Mouse (Mus musculus) kidney, adult 10 weeks (tissue): Measurements from ENCODE around the gene Olfr1133. TPM values are rescaled to one million over a fixed set of nuclear protein-coding genes. Genes with fewer than 3 reads are reported as not detected.

ENCODE experiments used
- polyA plus RNA-seq: library from polyadenylated mRNA; stranded (reverse); fragments of 350-450 nt; fragmentation: Illumina TruSeq; extraction: RNeasy Lipid Tissue Mini Kit (QIAGEN cat#74804); gene quantifications from one replicate; pipeline ENCODE4 v1.2.3, GENCODE M21; 2014; ENCODE audit warnings: low read depth, low replicate concordance

The Olfr1133 gene
- polyA plus RNA-seq = not detected

DNA sequence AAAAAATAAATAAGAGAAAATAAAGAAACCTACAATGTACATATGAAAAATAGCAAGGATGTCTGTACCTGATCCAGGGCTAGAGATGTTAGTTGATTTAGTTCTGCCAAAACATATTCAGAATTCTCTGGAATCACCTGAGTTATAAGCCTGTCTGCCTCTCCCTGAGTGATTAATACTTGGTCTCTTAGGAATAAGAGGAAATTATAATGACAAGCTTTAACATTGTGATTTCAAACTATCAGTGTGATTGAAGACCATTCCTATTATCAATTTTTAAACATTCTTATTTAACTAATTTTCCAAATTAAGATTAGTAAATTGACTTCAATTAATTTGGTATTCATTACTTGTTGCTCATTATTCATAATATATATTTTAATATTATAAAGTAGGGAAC lies at the start of gene Olfr1133:
Gene Olfr1133, minus strand, starts transcription at position 101 of the 400 bp plus-strand sequence.

DNA sequence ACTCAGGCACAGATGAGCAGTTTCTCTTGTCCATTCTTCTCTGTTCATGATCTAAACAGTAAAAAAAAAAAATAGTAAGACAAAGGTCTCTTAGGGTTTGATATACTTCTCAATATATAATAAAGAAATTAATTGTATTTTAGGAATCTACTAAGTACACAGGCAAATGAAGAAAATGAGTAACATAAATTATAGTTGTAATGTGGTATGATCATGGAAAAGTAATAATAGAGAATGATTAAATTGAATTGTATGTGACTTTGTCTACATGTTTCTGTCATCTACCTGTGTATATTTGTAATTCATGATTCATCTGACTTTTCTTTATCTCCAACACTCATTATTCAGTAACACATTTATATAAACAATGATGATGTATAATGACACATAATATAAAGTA lies 46.7 kb upstream of the Olfr1133 start, which contains the start of gene Olfr1136:
Gene Olfr1136, minus strand, starts transcription at position 101 of the 400 bp plus-strand sequence.

GRCm38 (mm10) chr2:87673564-87673963 lies 26.4 kb upstream of the Olfr1133 start, which contains the start of gene Olfr1135:
Olfr1135 (minus strand) TSS chr2:87673664.

GRCm38 (mm10) chr2:87658360-87658759 lies 11.2 kb upstream of the Olfr1133 start, which contains the start of gene Olfr1134:
Olfr1134 (minus strand) TSS chr2:87658460.

GRCm38 (mm10) chr2:87637435-87637834 lies 9.7 kb downstream of the Olfr1133 start, which contains the start of gene Olfr1132:
Olfr1132 (minus strand) TSS chr2:87637535.

DNA sequence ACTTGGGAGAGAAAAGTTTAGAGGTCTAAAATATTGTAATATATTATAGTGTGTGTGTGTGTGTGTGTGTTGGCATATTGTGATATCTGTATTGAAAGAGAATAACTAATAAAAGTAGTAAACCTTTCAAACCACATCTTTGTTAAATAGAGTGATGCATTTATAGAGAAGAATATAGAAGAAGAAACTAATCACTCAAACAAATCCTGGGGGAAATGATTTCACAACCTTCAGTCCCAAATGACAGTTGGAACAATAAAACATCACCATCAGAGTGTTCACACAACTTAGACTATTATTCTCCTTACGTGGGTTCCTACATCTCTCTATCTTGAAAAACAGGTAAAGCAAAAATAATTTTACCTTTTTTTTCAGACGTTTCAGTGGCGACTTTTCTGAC lies 20.4 kb downstream of the Olfr1133 start, which contains the start of gene Olfr1131:
Gene Olfr1131, plus strand, starts transcription at position 301 of the 400 bp plus-strand sequence.

DNA sequence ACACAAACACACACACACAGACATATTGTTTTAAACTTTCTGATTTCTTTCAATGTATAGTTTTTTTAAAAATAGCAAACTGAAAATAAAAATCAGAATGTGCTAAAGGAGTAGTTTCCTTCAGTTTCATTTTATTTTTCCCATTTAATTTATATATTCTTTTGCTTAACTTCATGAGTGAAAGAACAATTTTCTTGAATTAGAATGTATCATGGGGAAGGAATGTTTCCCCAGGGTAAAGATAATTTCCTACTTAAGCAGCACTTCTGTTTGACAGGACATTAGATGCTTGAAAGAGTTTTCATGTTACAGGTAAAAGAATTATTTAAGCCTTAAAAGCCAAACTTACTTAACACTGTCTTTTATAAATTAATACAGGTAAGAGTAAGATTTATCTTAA lies 41.3 kb downstream of the Olfr1133 start, which contains the start of gene Olfr1130:
Gene Olfr1130, plus strand, starts transcription at position 301 of the 400 bp plus-strand sequence.

Other genes starting within 250 kb of the Olfr1133 start
- not detected for gene Olfr1123, start 230.7 kb downstream of the Olfr1133 start, polyA plus RNA-seq
- not detected for gene Olfr1124, start 217.1 kb downstream of the Olfr1133 start, polyA plus RNA-seq
- not detected for gene Olfr1126, start 193.4 kb downstream of the Olfr1133 start, polyA plus RNA-seq
- not detected for gene Pramel7, start 150.3 kb downstream of the Olfr1133 start, polyA plus RNA-seq
- gene Pramel6, start 140.8 kb downstream of the Olfr1133 start, polyA plus RNA-seq = not detected
- not detected for gene Olfr153, start 115.6 kb downstream of the Olfr1133 start, polyA plus RNA-seq
- gene Olfr1128, start 101.8 kb downstream of the Olfr1133 start, polyA plus RNA-seq = not detected
- gene Olfr1129, start 73.5 kb downstream of the Olfr1133 start, polyA plus RNA-seq = not detected
- gene Olfr1130, start 41.2 kb downstream of the Olfr1133 start, polyA plus RNA-seq = not detected
- gene Olfr1131, start 20.3 kb downstream of the Olfr1133 start, polyA plus RNA-seq = not detected
- not detected for gene Olfr1132, start 9.8 kb downstream of the Olfr1133 start, polyA plus RNA-seq
- not detected for gene Olfr1134, start 11.1 kb upstream of the Olfr1133 start, polyA plus RNA-seq
- not detected for gene Olfr1135, start 26.3 kb upstream of the Olfr1133 start, polyA plus RNA-seq
- not detected for gene Olfr1136, start 46.6 kb upstream of the Olfr1133 start, polyA plus RNA-seq
- not detected for gene Olfr1137, start 65.8 kb upstream of the Olfr1133 start, polyA plus RNA-seq
- gene Olfr1138, start 92.6 kb upstream of the Olfr1133 start, polyA plus RNA-seq = not detected
- gene Olfr1140, start 96.4 kb upstream of the Olfr1133 start, polyA plus RNA-seq = not detected
- not detected for gene Olfr1141, start 106.6 kb upstream of the Olfr1133 start, polyA plus RNA-seq
- not detected for gene Olfr152, start 132.1 kb upstream of the Olfr1133 start, polyA plus RNA-seq
- not detected for gene Olfr1143, start 153.2 kb upstream of the Olfr1133 start, polyA plus RNA-seq
- not detected for gene Olfr1145, start 162.4 kb upstream of the Olfr1133 start, polyA plus RNA-seq
- gene Olfr1148, start 183.2 kb upstream of the Olfr1133 start, polyA plus RNA-seq = not detected
- gene Olfr1150-ps1, start 196.6 kb upstream of the Olfr1133 start, polyA plus RNA-seq = not detected
- not detected for gene Olfr1151, start 208.5 kb upstream of the Olfr1133 start, polyA plus RNA-seq
- not detected for gene Olfr1152, start 219.1 kb upstream of the Olfr1133 start, polyA plus RNA-seq
- gene Olfr1153, start 247.6 kb upstream of the Olfr1133 start, polyA plus RNA-seq = not detected